Mouse (Mus musculus): ENCODE measurements around the gene A130010J15Rik. TPM values are rescaled to one million over a fixed set of nuclear protein-coding genes. Genes with fewer than 3 reads are reported as not detected.

Gene A130010J15Rik
- polyA plus RNA-seq (2016; fragmentation: Nextera tagmentation; extraction: Ambion mirVana): 16.3 and 18.1 TPM in 2 replicates

DNA sequence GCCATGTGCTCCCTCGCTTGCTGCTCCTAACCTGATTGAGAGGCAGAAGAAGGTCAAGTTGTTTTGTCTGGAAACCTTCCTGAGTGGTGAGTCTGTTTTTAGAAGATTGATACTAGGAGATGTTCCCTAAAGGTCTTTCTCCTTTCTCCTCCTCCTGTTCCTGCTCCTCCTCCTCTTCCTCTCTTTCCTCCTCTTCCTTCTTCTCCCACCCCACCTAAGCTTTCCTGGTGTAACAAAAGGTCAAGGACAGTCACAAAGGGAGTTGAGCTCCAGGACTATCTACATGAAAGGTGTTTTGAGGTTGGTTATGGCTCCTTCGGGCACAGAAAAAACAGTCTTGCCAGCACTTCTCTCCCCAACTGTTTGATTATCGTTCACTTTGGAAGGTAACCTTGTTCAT is at the start of gene A130010J15Rik:
TSS of gene A130010J15Rik (plus strand) at position 301 of the 400 bp plus-strand sequence.
- no peak for ATAC-seq (ENCODE audit: insufficient number of reproducible peaks, insufficient read depth, low FRiP score, low TSS enrichment)
- H3K27ac ChIP-seq: no peak within 1 kb of the TSS
- H3K4me2 ChIP-seq (replicated peaks): no peak within 1 kb of the TSS
- H3K9ac ChIP-seq: no peak within 1 kb of the TSS
- no peaks in the 10 kb centered on the region for H3K36me3 ChIP-seq
- peaks cover 6% of the 10 kb centered on the region for H3K4me1 ChIP-seq
- no peaks in the 10 kb centered on the region for H3K27me3 ChIP-seq
- no peak within 1 kb of the TSS for H3K4me3 ChIP-seq
- no peaks in the 10 kb centered on the region for H3K9me3 ChIP-seq
- WGBS: 91% methylated on average over 3 of the region's 3 CpGs

DNA sequence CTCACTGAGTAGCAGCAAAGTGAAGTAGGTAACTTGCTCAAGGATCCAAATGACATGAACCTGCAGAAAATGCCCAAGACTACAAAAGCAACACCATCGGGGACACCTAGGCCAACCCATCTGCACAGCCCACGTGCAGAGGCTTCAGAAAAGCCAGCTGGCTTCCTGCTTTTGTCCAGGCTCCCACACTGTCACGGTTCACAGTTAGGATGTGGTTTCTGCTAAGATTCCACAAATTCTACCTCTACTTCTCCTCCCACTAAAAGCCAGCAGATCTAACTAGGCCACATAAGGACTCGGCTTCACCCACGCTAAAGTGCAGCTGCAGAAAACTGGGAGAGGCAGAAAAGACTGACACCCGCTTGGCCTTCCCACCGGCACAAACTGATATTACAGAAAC is 45.1 kb upstream of the A130010J15Rik start:
- no peak overlapping the region for H3K9ac ChIP-seq
- H3K4me2 ChIP-seq (replicated peaks): no peak overlapping the region
- H3K9me3 ChIP-seq: no peaks in the 10 kb centered on the region
- H3K27ac ChIP-seq: no peak overlapping the region
- no peaks in the 10 kb centered on the region for H3K27me3 ChIP-seq
- 95% methylated on average over 7 of the region's 7 CpGs for WGBS
- ATAC-seq (ENCODE audit: insufficient number of reproducible peaks, insufficient read depth, low FRiP score, low TSS enrichment): no peak
- H3K36me3 ChIP-seq: peaks cover 81% of the 10 kb centered on the region
- no peak overlapping the region for H3K4me3 ChIP-seq
- H3K4me1 ChIP-seq: no peaks in the 10 kb centered on the region

- Histone ChIP-seq H3K27me3 (no peaks in the 10 kb centered on the region), H3K4me2 (replicated peaks) (no peak overlapping the region), H3K4me1 (no peaks in the 10 kb centered on the region), H3K9me3 (no peaks in the 10 kb centered on the region), H3K36me3 (peaks cover 80% of the 10 kb centered on the region), H3K9ac (no peak overlapping the region), H3K27ac (no peak overlapping the region), H3K4me3 (no peak overlapping the region)
- no peak for ATAC-seq (ENCODE audit: insufficient number of reproducible peaks, insufficient read depth, low FRiP score, low TSS enrichment)
- WGBS: 95% methylated on average over 6 of the region's 6 CpGs
These were observed 44.6 kb upstream of the A130010J15Rik start for GRCm38 (mm10) chr1:193123290-193123689.

DNA sequence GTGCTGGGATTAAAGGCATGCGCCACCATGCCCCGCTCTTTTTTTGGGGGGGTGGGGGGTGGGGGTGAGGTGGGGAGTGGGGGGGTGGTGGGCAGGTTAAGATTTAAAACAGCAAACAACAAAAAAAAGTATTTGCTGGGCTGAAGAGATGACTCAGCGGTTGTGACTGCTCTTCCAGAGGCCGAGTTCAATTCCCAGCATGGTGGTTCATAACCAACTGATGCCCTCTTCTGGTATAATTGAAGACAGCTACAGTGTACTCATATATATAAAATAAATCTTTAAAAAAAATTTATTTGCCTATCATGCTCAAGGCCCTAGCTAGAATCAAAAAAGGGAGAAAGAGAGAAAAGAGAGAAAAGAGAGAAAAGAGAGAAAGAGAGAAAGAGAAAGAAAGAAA is 42.0 kb upstream of the A130010J15Rik start:
- no peak overlapping the region for H3K27ac ChIP-seq
- peaks cover 57% of the 10 kb centered on the region for H3K36me3 ChIP-seq
- H3K4me3 ChIP-seq: no peak overlapping the region
- H3K4me2 ChIP-seq (replicated peaks): no peak overlapping the region
- H3K9ac ChIP-seq: no peak overlapping the region
- ATAC-seq (ENCODE audit: insufficient number of reproducible peaks, insufficient read depth, low FRiP score, low TSS enrichment): no peak
- H3K4me1 ChIP-seq: peaks cover 7% of the 10 kb centered on the region
- H3K27me3 ChIP-seq: no peaks in the 10 kb centered on the region
- no peaks in the 10 kb centered on the region for H3K9me3 ChIP-seq
- 83% methylated on average over 4 of the region's 4 CpGs for WGBS

GRCm38 (mm10) chr1:193128055-193128454 is 39.8 kb upstream of the A130010J15Rik start:
- WGBS: 91% methylated on average over 6 of the region's 6 CpGs

DNA sequence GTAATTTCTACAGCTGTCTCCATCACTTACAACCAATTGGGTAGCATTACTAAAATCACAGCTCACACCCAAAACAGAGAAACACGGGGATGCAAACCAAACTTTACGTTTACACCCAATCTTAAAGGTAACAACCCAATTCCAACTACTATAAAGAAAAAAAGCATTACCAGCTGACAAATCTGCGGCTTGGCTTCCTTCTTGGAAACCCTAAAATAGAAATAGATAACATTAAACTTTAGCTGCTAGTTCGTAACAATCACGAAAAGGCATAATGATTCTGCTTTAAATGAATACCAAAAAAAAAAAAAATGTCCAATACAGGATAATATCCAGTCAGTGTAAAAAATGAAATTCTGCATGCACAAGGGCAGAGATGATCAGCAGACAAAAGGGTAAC is 38.5 kb upstream of the A130010J15Rik start:
- H3K9me3 ChIP-seq: no peaks in the 10 kb centered on the region
- ATAC-seq (ENCODE audit: insufficient number of reproducible peaks, insufficient read depth, low FRiP score, low TSS enrichment): no peak
- H3K4me3 ChIP-seq: peak overlapping the region; percentile 98
- H3K27me3 ChIP-seq: no peaks in the 10 kb centered on the region
- peak overlapping the region; percentile 63 for H3K4me2 ChIP-seq (replicated peaks)
- H3K36me3 ChIP-seq: peaks cover 24% of the 10 kb centered on the region
- no peak overlapping the region for H3K27ac ChIP-seq
- peaks cover 7% of the 10 kb centered on the region for H3K4me1 ChIP-seq
- WGBS: 25% methylated on average over 5 of the region's 5 CpGs
- peak overlapping the region; percentile 87 for H3K9ac ChIP-seq

More at GRCm38 (mm10) chr1:193128055-193128454, 39.8 kb upstream of the A130010J15Rik start:
- Histone ChIP-seq H3K4me2 (replicated peaks) (no peak overlapping the region), H3K4me3 (no peak overlapping the region), H3K4me1 (peaks cover 7% of the 10 kb centered on the region), H3K9ac (no peak overlapping the region; the same call in 1 of the 2 replicates), H3K27ac (no peak overlapping the region), H3K36me3 (peaks cover 35% of the 10 kb centered on the region), H3K27me3 (no peaks in the 10 kb centered on the region), H3K9me3 (no peaks in the 10 kb centered on the region)
- no peak for ATAC-seq (ENCODE audit: insufficient number of reproducible peaks, insufficient read depth, low FRiP score, low TSS enrichment)

DNA sequence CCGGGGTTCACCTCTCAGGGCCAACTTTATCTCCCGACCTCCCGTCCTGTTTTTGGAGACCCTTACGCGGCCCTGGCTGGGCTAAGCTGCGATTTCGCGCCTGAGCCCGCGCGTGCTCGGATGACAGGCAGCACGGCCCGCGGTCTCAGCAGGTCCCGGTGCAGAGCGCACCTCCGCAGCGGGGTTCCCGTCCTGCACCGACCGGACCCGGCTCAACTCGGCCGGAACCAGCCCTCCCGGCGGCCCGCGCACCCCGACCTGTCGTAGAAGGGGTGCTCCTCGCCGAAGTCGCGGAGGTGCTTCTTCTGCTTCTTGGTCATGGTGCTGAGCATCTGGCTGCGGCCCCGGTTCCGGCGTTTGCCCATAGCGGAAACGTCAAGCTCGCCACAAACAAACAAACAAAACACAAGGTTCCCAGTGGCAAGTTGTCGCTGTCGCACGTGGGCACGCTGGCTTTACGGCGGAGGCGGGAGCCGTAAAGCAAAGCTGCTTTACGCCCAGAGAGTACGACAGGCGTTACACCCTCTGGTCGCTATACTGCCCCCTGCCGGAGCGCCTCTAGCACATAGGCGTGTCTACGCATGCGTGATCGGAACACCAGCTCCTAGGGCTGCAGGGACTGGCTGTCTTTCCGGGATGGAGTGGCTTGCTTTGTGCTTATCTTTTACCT is 37.9 kb upstream of the A130010J15Rik start, which contains the start of gene Diexf:
TSS of gene Diexf (minus strand) at position 487 of the 670 bp plus-strand sequence.
- no peaks in the 10 kb centered on the region for H3K27me3 ChIP-seq
- under 1% methylated on average over 61 of the region's 61 CpGs for WGBS
- peak within 1 kb of the TSS; percentile 87 for H3K9ac ChIP-seq
- H3K4me3 ChIP-seq: peak within 1 kb of the TSS; percentile 98
- H3K4me2 ChIP-seq (replicated peaks): peak within 1 kb of the TSS; percentile 63
- peaks cover 21% of the 10 kb centered on the region for H3K36me3 ChIP-seq
- ATAC-seq (ENCODE audit: insufficient number of reproducible peaks, insufficient read depth, low FRiP score, low TSS enrichment): peak; percentile 88
- no peaks in the 10 kb centered on the region for H3K9me3 ChIP-seq
- no peak within 1 kb of the TSS for H3K27ac ChIP-seq
- H3K4me1 ChIP-seq: peaks cover 7% of the 10 kb centered on the region

- Histone ChIP-seq H3K4me2 (replicated peaks) (peak overlapping the region; percentile 63), H3K36me3 (peaks cover 21% of the 10 kb centered on the region), H3K4me3 (peak overlapping the region; percentile 98), H3K9ac (no peak overlapping the region), H3K9me3 (no peaks in the 10 kb centered on the region), H3K27ac (no peak overlapping the region), H3K27me3 (no peaks in the 10 kb centered on the region), H3K4me1 (peaks cover 7% of the 10 kb centered on the region)
- no peak for ATAC-seq (ENCODE audit: insufficient number of reproducible peaks, insufficient read depth, low FRiP score, low TSS enrichment)
- 31% methylated on average over 11 of the region's 11 CpGs for WGBS
These were observed 37.4 kb upstream of the A130010J15Rik start for GRCm38 (mm10) chr1:193130456-193130825.

DNA sequence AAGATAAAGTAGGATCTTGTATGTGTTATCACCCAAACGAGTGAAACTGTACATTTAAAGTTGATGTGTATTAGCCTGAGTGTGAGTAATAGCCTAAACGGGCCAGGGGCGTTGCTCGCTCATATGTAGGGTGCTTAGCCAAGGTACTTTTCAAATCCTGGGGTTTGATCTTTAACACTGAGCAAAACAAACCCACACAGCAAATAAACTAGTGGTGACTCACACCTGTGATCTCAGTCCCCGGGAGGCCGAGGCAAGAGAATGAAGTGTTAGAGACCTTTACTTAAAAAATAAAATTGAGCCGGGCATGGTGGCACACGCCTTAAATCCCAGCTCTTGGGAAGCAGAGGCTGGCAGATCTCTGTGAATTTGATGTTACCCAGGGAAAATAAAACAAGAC is 37.0 kb upstream of the A130010J15Rik start:
- Histone ChIP-seq H3K4me2 (replicated peaks) (peak overlapping the region; percentile 63), H3K27me3 (no peaks in the 10 kb centered on the region), H3K27ac (no peak overlapping the region), H3K9ac (no peak overlapping the region), H3K36me3 (peaks cover 21% of the 10 kb centered on the region), H3K4me1 (peaks cover 7% of the 10 kb centered on the region), H3K4me3 (peak overlapping the region; percentile 98; the same call in 1 of the 2 replicates), H3K9me3 (no peaks in the 10 kb centered on the region)
- no peak for ATAC-seq (ENCODE audit: insufficient number of reproducible peaks, insufficient read depth, low FRiP score, low TSS enrichment)
- 82% methylated on average over 8 of the region's 8 CpGs for WGBS

GRCm38 (mm10) chr1:193131311-193131948 is 36.4 kb upstream of the A130010J15Rik start:
- H3K9me3 ChIP-seq: no peaks in the 10 kb centered on the region
- H3K4me3 ChIP-seq: no peak overlapping the region
- no peak overlapping the region for H3K4me2 ChIP-seq (replicated peaks)
- H3K27me3 ChIP-seq: no peaks in the 10 kb centered on the region
- no peak overlapping the region for H3K9ac ChIP-seq
- H3K27ac ChIP-seq: no peak overlapping the region
- peaks cover 7% of the 10 kb centered on the region for H3K4me1 ChIP-seq
- peaks cover 17% of the 10 kb centered on the region for H3K36me3 ChIP-seq
- no peak for ATAC-seq (ENCODE audit: insufficient number of reproducible peaks, insufficient read depth, low FRiP score, low TSS enrichment)
- 77% methylated on average over 6 of the region's 6 CpGs for WGBS

GRCm38 (mm10) chr1:193132385-193132784 is 35.5 kb upstream of the A130010J15Rik start:
- no peaks in the 10 kb centered on the region for H3K9me3 ChIP-seq
- no peak overlapping the region for H3K4me2 ChIP-seq (replicated peaks)
- no peak for ATAC-seq (ENCODE audit: insufficient number of reproducible peaks, insufficient read depth, low FRiP score, low TSS enrichment)
- peaks cover 9% of the 10 kb centered on the region for H3K36me3 ChIP-seq
- H3K4me3 ChIP-seq: no peak overlapping the region
- H3K9ac ChIP-seq: no peak overlapping the region
- no peaks in the 10 kb centered on the region for H3K27me3 ChIP-seq
- H3K4me1 ChIP-seq: peaks cover 7% of the 10 kb centered on the region
- no peak overlapping the region for H3K27ac ChIP-seq

DNA sequence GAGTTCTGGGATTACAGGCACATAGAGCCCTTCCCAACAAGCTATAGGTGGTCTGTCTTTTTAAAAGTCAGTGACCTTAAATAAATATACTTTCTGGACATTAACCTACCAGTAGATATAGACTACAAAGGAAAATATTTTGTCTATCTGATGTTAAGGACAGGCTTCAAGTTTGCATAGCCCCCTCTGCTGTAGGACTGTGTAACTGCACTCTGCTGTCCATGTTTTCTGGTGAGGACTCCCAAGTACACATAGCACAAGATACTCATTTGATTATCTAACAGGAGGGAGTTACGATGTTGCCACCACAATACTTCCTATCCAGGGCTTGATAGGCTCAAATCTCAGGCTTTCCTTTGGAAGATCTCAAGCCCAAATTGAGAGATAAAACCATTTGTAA is 34.1 kb upstream of the A130010J15Rik start:
- H3K4me1 ChIP-seq: peaks cover 6% of the 10 kb centered on the region
- 89% methylated on average over 1 of the region's 1 CpGs for WGBS
- no peaks in the 10 kb centered on the region for H3K27me3 ChIP-seq
- H3K9ac ChIP-seq: no peak overlapping the region
- no peak overlapping the region for H3K4me2 ChIP-seq (replicated peaks)
- no peaks in the 10 kb centered on the region for H3K9me3 ChIP-seq
- no peak overlapping the region for H3K27ac ChIP-seq
- ATAC-seq (ENCODE audit: insufficient number of reproducible peaks, insufficient read depth, low FRiP score, low TSS enrichment): no peak
- no peaks in the 10 kb centered on the region for H3K36me3 ChIP-seq
- H3K4me3 ChIP-seq: no peak overlapping the region

All from embryonic facial prominence, embryonic 12.5 days (tissue).